Mouse (Mus musculus) monocyte, adult 59 days (primary cell): ENCODE measurements around the gene Prkd2. TPM values are rescaled to one million over a fixed set of nuclear protein-coding genes. Genes with fewer than 3 reads are reported as not detected.

Experiments used
- total RNA-seq, 2 experiments: library from RNA; stranded (reverse); gene quantifications; one replicate each; pipeline ENCODE4 v1.2.4; 2023

The Prkd2 gene
- 10 to 100 TPM; 17.3 to 19.9 TPM for total RNA-seq

GRCm38 (mm10) chr7:16842645-16843063 lies at the start of gene Prkd2:
TSS of gene Prkd2 (plus strand) at chr7:16842902.

GRCm38 (mm10) chr7:16815351-16815941 lies 27.3 kb upstream of the Prkd2 start, which contains the start of gene Strn4:
TSS of gene Strn4 (plus strand) at chr7:16815889.

GRCm38 (mm10) chr7:16816475-16817122 lies 26.1 kb upstream of the Prkd2 start, which contains the start of gene Fkrp:
TSS of gene Fkrp (minus strand) at chr7:16816732.

DNA sequence AGATGAGACGGTGACA lies 32.4 kb downstream of the Prkd2 start, which contains the start of gene Dact3:
Gene Dact3, plus strand, starts transcription at position 8 of the 16 bp plus-strand sequence.

DNA sequence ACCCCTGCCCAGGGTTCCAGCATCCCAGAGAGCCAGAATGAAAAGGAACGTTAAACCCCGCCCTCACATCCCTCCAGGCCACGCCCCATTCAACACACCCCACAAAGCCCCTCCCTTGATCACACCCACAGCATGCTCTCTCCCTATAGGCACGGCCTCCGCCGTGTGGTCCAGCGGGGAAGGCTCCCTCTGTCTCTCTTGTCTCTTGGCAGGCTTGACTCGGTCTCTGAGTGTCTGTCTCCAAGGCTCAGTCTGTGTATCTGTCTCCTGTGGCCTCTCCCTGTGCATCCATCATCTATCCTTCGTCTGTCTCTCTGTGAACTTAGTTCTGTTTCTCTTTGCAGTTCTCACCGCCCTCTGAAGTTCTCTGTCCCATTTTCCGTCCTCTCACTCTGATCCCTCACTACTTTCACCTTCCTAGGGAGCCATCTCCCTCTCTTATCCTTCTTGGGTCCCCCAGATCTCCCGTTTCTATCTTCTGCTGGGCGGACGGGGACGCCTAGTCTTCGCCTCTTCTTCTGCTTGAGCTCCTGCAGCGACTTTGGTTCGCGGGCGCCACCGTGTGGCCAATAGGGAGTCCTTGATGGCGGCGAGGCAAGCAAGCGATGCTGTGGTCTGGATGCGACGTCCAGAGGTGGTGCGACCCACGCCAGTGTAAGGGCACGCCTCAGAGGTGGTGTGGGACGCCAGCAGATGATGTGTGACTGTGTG lies 49.1 kb downstream of the Prkd2 start, which contains the start of gene Gng8:
Gene Gng8, plus strand, starts transcription at position 146 of the 711 bp plus-strand sequence.

DNA sequence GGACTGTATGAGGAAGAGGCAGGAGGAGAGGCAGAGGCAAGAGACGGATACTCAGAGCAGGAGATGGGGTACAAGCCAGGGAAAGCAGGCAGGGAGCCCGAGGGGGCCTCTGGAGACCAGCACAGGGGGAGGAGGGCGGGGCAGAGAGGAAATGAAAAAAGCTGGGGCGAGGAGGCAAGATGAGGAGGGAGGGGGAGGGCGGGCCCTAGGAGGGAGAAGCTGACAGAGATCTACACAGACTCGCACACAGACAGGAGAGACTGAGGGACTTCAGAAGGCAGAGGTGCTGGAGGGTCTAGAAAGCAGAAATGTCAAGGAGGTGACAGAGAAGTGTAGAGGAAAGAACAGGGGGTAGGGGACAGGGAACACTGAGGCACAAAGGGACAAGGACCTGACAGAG lies 63.6 kb downstream of the Prkd2 start, which contains the start of gene Ptgir:
Gene Ptgir, plus strand, starts transcription at position 210 of the 400 bp plus-strand sequence.

Other genes starting within 250 kb of the Prkd2 start
- gene Arhgap35, start 227.9 kb upstream of the Prkd2 start, total RNA-seq = 1 to 10 TPM; 6.6 to 8.1 TPM
- gene Ceacam15, start 167.2 kb upstream of the Prkd2 start, total RNA-seq = not detected
- not detected for gene Ceacam9, start 121.0 kb upstream of the Prkd2 start, total RNA-seq
- 100 to 1,000 TPM; 132 to 146 TPM for gene Ap2s1, start 104.5 kb upstream of the Prkd2 start, total RNA-seq
- 10 to 100 TPM; 52.2 to 55.7 TPM for gene Slc1a5, start 61.6 kb upstream of the Prkd2 start, total RNA-seq
- 100 to 1,000 TPM in 1 of 2 experiments, 10 to 100 TPM in 1; 94.4 to 111 TPM for gene Strn4, start 27.0 kb upstream of the Prkd2 start, total RNA-seq
- gene Fkrp, start 26.2 kb upstream of the Prkd2 start, total RNA-seq = 10 to 100 TPM; 18.6 to 22.7 TPM
- under 1 TPM; 0.16 to 0.52 TPM for gene Dact3, start 32.4 kb downstream of the Prkd2 start, total RNA-seq
- not detected for gene Gng8, start 48.9 kb downstream of the Prkd2 start, total RNA-seq
- gene Ptgir, start 63.6 kb downstream of the Prkd2 start, total RNA-seq = 10 to 100 TPM; 43.3 to 46.2 TPM
- gene Calm3, start 81.2 kb downstream of the Prkd2 start, total RNA-seq = 100 to 1,000 TPM; 117 to 133 TPM
- under 1 TPM in 1 of 2 experiments, not detected in 1; 0.10 TPM for gene Pnmal2, start 101.8 kb downstream of the Prkd2 start, total RNA-seq
- gene Pnmal1, start 116.8 kb downstream of the Prkd2 start, total RNA-seq = not detected
- not detected for gene Gm42372, start 140.2 kb downstream of the Prkd2 start, total RNA-seq
- gene Ccdc8, start 149.8 kb downstream of the Prkd2 start, total RNA-seq = not detected
- gene Ppp5c, start 185.0 kb downstream of the Prkd2 start, total RNA-seq = 10 to 100 TPM; 76.2 to 77.0 TPM
- under 1 TPM in 1 of 2 experiments, not detected in 1; 0.24 TPM for gene Hif3a, start 219.5 kb downstream of the Prkd2 start, total RNA-seq
- under 1 TPM; 0.15 to 0.18 TPM for gene Psg16, start 231.1 kb downstream of the Prkd2 start, total RNA-seq